In the genomic region with DNA sequence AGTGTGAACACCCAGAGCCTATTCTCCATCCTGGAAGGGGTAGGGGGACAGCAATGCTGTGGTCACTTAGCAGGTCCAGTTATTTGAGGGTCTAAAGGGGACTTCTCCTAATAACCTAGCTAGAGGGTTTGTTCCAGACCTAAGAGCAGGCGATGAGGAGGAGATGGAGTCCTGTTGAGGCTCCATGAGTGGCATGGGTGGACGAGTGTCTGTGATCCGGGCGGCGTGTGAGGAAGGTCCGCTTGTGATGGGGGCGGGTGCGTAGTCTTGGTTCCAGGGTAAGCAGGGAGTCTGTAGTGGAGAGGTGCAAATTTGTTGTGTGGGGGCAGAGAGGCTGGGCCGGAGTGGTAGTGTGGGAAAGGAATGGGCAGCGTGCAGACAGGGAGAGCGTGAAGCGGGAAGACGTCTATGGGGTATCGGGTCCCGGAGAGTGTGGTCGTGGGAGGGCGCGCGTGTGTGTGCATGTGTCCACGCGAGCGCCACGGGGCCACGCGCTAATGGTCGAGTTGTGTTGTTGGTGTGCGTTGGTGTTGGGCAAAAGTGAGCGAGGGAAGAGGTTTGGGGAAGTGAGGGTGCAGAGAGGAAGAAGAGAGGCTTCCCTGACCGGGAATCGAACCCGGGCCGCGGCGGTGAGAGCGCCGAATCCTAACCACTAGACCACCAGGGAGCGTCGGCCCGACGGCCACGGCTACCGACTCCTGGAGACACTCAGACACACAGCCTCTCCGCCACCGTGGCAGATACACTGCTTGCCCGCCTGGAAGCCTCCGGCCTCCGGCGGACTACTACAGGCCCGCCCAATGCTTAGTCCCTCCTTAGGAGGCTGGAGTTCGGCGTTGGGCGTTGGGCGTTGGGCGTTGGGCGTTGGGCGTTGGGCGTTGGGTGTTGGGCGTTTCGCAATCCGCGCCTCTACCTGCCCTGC, we compare ENCODE assay signal across 9 mouse cellular contexts. TPM values are rescaled to one million over a fixed set of nuclear protein-coding genes. Genes with fewer than 3 reads are reported as not detected.
DNase-seq lines count a peak whose midpoint lies in the region; ATAC-seq lines count a peak whose summit lies in the region.
"Not testable (repeated sequence)": the region's sequence is repeated elsewhere in the genome, so short reads cannot be mapped to it uniquely, and the experiment has no call there.
"Had no signal": no experiment of that assay in that cellular context is flagged by ENCODE, and none has a peak within 500 bp of the region (broad histone marks: within the 10 kb centered on the region; RNA-seq: fewer than 3 reads in every experiment).

No protein-coding gene starts in this region.

- not testable (repeated sequence) for H3K4me1 ChIP-seq in forebrain, embryonic 11.5 days (replicated peaks; ENCODE audit: control insufficient read depth, insufficient read depth, low read length); limb, embryonic 13.5 days; midbrain, embryonic 13.5 days (replicated peaks)
- peaks cover 17% of the 10 kb centered on the region for H3K4me1 ChIP-seq in heart, embryonic 12.5 days (replicated peaks)

- not testable (repeated sequence) for H3K36me3 ChIP-seq in forebrain, embryonic 11.5 days (ENCODE audit: control insufficient read depth, insufficient read depth, low read length); heart, embryonic 12.5 days; limb, embryonic 13.5 days; midbrain, embryonic 13.5 days

- peak overlapping the region; percentile 45 for H3K4me3 ChIP-seq in forebrain, embryonic 11.5 days (ENCODE audit: low read depth, low read length)
- H3K4me3 ChIP-seq in heart, embryonic 12.5 days, result peak overlapping the region; percentile 39
- H3K4me3 ChIP-seq in limb, embryonic 13.5 days, result peak overlapping the region; percentile 42
- H3K4me3 ChIP-seq in midbrain, embryonic 13.5 days (replicated peaks), result peak overlapping the region; percentile 36

- 8% methylated on average over 37 of the region's 61 CpGs for WGBS in forebrain, embryonic 11.5 days
- WGBS in heart, embryonic 12.5 days, result 8% methylated on average over 42 of the region's 61 CpGs
- 9% methylated on average over 42 of the region's 61 CpGs for WGBS in limb, embryonic 13.5 days
- 9% methylated on average over 40 of the region's 61 CpGs for WGBS in midbrain, embryonic 13.5 days

- H3K27ac ChIP-seq in forebrain, embryonic 11.5 days (ENCODE audit: low read depth, low read length); heart, embryonic 12.5 days (ENCODE audit: poor library complexity, severe bottlenecking); limb, embryonic 13.5 days; midbrain, embryonic 13.5 days: not testable (repeated sequence)

- H3K9me3 ChIP-seq in forebrain, embryonic 11.5 days (ENCODE audit: control insufficient read depth, low read length); heart, embryonic 12.5 days (replicated peaks); limb, embryonic 13.5 days; midbrain, embryonic 13.5 days: not testable (repeated sequence)

- peak; percentile 43 to 45 for DNase-seq in adrenal gland, postnatal 4 days (ENCODE audit: low spot score in 2 of 2)
- peak; percentile 78 for DNase-seq in forebrain, embryonic 11.5 days (ENCODE audit: low spot score)
- peak; percentile 24 for DNase-seq in kidney, adult 9 months
- DNase-seq in right cerebral cortex, postnatal 36 days (ENCODE audit: low spot score in 2 of 2), result peak; percentile 43 to 59
- DNase-seq in urinary bladder, postnatal 14 days (ENCODE audit: low spot score), result peak; percentile 37

- ATAC-seq in forebrain, embryonic 11.5 days (replicated peaks; ENCODE audit: low FRiP score), result peak; percentile 81
- peak; percentile 80 for ATAC-seq in heart, embryonic 12.5 days (ENCODE audit: insufficient number of reproducible peaks, low FRiP score)
- peak; percentile 73 for ATAC-seq in limb, embryonic 13.5 days (ENCODE audit: low FRiP score, low read depth)
- ATAC-seq in midbrain, embryonic 13.5 days, result peak; percentile 79

- peak overlapping the region; percentile 58 for H3K4me2 ChIP-seq in forebrain, embryonic 11.5 days (ENCODE audit: low read depth, low read length, severe bottlenecking)
- H3K4me2 ChIP-seq in heart, embryonic 12.5 days, result peak overlapping the region; percentile 57
- peak overlapping the region; percentile 57 for H3K4me2 ChIP-seq in limb, embryonic 13.5 days (replicated peaks)
- peak overlapping the region; percentile 47 for H3K4me2 ChIP-seq in midbrain, embryonic 13.5 days (replicated peaks)

- H3K9ac ChIP-seq in forebrain, embryonic 11.5 days (ENCODE audit: low read length), result peak overlapping the region; percentile 39; the same call in 1 of the 2 replicates
- H3K9ac ChIP-seq in heart, embryonic 12.5 days, result peak overlapping the region; percentile 11
- H3K9ac ChIP-seq in limb, embryonic 13.5 days, result peak overlapping the region; percentile 48; the same call in 1 of the 2 replicates
- H3K9ac ChIP-seq in midbrain, embryonic 13.5 days (replicated peaks), result not testable (repeated sequence)

- peaks cover 18% of the 10 kb centered on the region for H3K27me3 ChIP-seq in forebrain, embryonic 11.5 days (ENCODE audit: control insufficient read depth, insufficient read depth, low read length)
- H3K27me3 ChIP-seq in heart, embryonic 12.5 days (replicated peaks), result peaks cover 22% of the 10 kb centered on the region
- peaks cover 55% of the 10 kb centered on the region for H3K27me3 ChIP-seq in limb, embryonic 13.5 days
- H3K27me3 ChIP-seq in midbrain, embryonic 13.5 days, result peaks cover 40% of the 10 kb centered on the region

RNA-seq across cellular contexts. Expression of gene Fcgr3, which starts 0.9 kb away (rescaled TPM):
- total RNA-seq in adrenal gland, postnatal 4 days (2021), result 10 to 100 TPM; 13.8 to 15.7 TPM
- polyA plus RNA-seq in forebrain, embryonic 11.5 days (2014; fragmentation: Nextera tagmentation; extraction: Ambion mirVana), result 4.3 TPM in 2 replicates
- polyA plus RNA-seq in heart, embryonic 12.5 days (2016; fragmentation: Nextera tagmentation; extraction: Ambion mirVana), result 3.8 and 4.5 TPM in 2 replicates
- 8.7 and 9.2 TPM in 2 replicates for polyA plus RNA-seq in limb, embryonic 13.5 days (2015; fragmentation: Nextera tagmentation; extraction: Ambion mirVana)
- 4.8 and 6.0 TPM in 2 replicates for polyA plus RNA-seq in midbrain, embryonic 13.5 days (2015; fragmentation: Nextera tagmentation; extraction: Ambion mirVana)

RNA-seq across cellular contexts. Expression of gene Fcgr4, which starts 45.1 kb away (rescaled TPM):
- total RNA-seq in adrenal gland, postnatal 4 days (2021), result 1 to 10 TPM; 1.8 to 2.1 TPM
- 0.21 and 0.35 TPM in 2 replicates for polyA plus RNA-seq in forebrain, embryonic 11.5 days (2014; fragmentation: Nextera tagmentation; extraction: Ambion mirVana)
- 0.14 and 0.24 TPM in 2 replicates for polyA plus RNA-seq in heart, embryonic 12.5 days (2016; fragmentation: Nextera tagmentation; extraction: Ambion mirVana)
- 0.34 and 0.64 TPM in 2 replicates for polyA plus RNA-seq in limb, embryonic 13.5 days (2015; fragmentation: Nextera tagmentation; extraction: Ambion mirVana)
- 0.15 TPM in 1 of 2 replicates, not detected in the other for polyA plus RNA-seq in midbrain, embryonic 13.5 days (2015; fragmentation: Nextera tagmentation; extraction: Ambion mirVana)
- polyA plus RNA-seq: inflammation-experienced regulatory T-cells, adult 6 months had no signal

RNA-seq across cellular contexts. Expression of gene Cfap126, which starts 49.9 kb away (rescaled TPM):
- total RNA-seq in adrenal gland, postnatal 4 days (2021), result 1 to 10 TPM; 2.1 to 2.7 TPM
- 1.5 and 2.9 TPM in 2 replicates for polyA plus RNA-seq in forebrain, embryonic 11.5 days (2014; fragmentation: Nextera tagmentation; extraction: Ambion mirVana)
- 2.9 and 3.5 TPM in 2 replicates for polyA plus RNA-seq in heart, embryonic 12.5 days (2016; fragmentation: Nextera tagmentation; extraction: Ambion mirVana)
- polyA plus RNA-seq in limb, embryonic 13.5 days (2015; fragmentation: Nextera tagmentation; extraction: Ambion mirVana), result 0.86 and 1.5 TPM in 2 replicates
- 2.0 and 3.7 TPM in 2 replicates for polyA plus RNA-seq in midbrain, embryonic 13.5 days (2015; fragmentation: Nextera tagmentation; extraction: Ambion mirVana)

Comparison
In these comparisons a context has a peak if more than half of its experiments do, and no peak if none do; other contexts are left out.
1. DNase-seq: peak in every context shown above with its lines; median percentile 78 in forebrain, embryonic 11.5 days; 51 in right cerebral cortex, postnatal 36 days; 44 in adrenal gland, postnatal 4 days; 37 in urinary bladder, postnatal 14 days; 24 in kidney, adult 9 months.